Mouse (Mus musculus) spleen, adult 2 months (tissue): ENCODE measurements at regions not wholly inside any gene's neighbourhood (a gene's known extent, or its start where the extent isn't known, plus 50 kb on each side); places are given as distances from the start of the nearest gene placed in this dataset.

Experiments used
- DNase-seq, 2 experiments: peaks; one replicate each; pipeline versions ENCODE4 v3.0.0 to v3.0.0-alpha.2; 2012 to 2021; ENCODE audit warnings: low spot score in 2 of 2, low read depth in 1 of 2
- H3K27ac ChIP-seq: fragments of 200-500 bp; 2 replicates; pipeline ENCODE4 v1.5.1; 2012; ENCODE audit warnings: low read length, inconsistent platforms; ENCODE audit not compliant: insufficient read depth
- H3K27me3 ChIP-seq: fragments of 200-500 bp; 2 replicates; pipeline ENCODE4 v1.6.1; 2012; ENCODE audit warnings: mild to moderate bottlenecking, moderate library complexity, low read length, inconsistent platforms; ENCODE audit not compliant: control insufficient read depth, insufficient read depth
- H3K36me3 ChIP-seq: fragments of 200-500 bp; 2 replicates; pipeline ENCODE4 v1.6.1; 2012; ENCODE audit warnings: mild to moderate bottlenecking, low read length, inconsistent platforms; ENCODE audit not compliant: control insufficient read depth, insufficient read depth
- H3K4me1 ChIP-seq: fragments of 200-500 bp; 2 replicates; pipeline ENCODE4 v1.6.1; 2011; ENCODE audit warnings: inconsistent platforms; ENCODE audit not compliant: control insufficient read depth, insufficient read depth, insufficient read length
- H3K4me3 ChIP-seq: fragments of 200-500 bp; 2 replicates; pipeline ENCODE4 v1.5.1; 2011; ENCODE audit warnings: mild to moderate bottlenecking, inconsistent platforms; ENCODE audit not compliant: insufficient read depth, insufficient read length; ENCODE audit errors: extremely low read depth
- CTCF ChIP-seq: fragments of 200-500 bp; IDR thresholded peaks from 2 replicates; pipeline ENCODE4 v1.5.1; 2011; ENCODE audit warnings: mild to moderate bottlenecking, inconsistent platforms; ENCODE audit not compliant: insufficient read depth, insufficient read length, insufficient replicate concordance; ENCODE audit errors: extremely low read depth
- POLR2A ChIP-seq: fragments of 200-500 bp; IDR thresholded peaks from 2 replicates; pipeline ENCODE4 v1.6.1; 2011; ENCODE audit warnings: low read depth, low read length, inconsistent platforms
- WGBS: fragments of 180-500 bp; shearing (Covaris S2); methylation state at CpG from one replicate; pipeline ENCODE4 v1.1.7; 2018; 5-methylcytosine and 5-hydroxymethylcytosine counted together

DNA sequence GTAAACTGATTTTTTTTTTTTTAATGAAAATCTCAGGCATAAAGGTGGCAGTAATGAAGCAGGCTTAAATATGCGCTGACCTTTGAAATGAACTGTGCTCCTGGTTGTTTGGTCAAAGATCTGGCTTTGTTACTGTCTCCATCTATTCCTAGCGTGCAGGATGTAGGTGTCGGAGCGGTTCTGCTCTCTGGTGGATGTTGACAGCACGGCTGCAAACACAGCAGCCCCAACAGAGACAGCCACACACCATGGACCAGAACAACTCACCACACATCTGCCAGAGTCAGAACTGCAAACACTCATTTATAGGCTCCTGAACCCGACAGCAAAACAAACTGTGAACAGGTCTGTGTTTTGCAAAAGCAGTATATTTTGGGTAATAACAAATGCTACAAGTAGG lies 251.1 kb upstream of the Mms22l start:
- Histone ChIP-seq H3K27ac (no peak overlapping the region), H3K27me3 (no peaks in the 10 kb centered on the region), H3K4me1 (no peaks in the 10 kb centered on the region), H3K36me3 (no peaks in the 10 kb centered on the region), H3K4me3 (no peak overlapping the region)
- no peak for DNase-seq
- TF ChIP-seq POLR2A (no peak), CTCF (no peak)
- 70% methylated on average over 6 of the region's 6 CpGs for WGBS

DNA sequence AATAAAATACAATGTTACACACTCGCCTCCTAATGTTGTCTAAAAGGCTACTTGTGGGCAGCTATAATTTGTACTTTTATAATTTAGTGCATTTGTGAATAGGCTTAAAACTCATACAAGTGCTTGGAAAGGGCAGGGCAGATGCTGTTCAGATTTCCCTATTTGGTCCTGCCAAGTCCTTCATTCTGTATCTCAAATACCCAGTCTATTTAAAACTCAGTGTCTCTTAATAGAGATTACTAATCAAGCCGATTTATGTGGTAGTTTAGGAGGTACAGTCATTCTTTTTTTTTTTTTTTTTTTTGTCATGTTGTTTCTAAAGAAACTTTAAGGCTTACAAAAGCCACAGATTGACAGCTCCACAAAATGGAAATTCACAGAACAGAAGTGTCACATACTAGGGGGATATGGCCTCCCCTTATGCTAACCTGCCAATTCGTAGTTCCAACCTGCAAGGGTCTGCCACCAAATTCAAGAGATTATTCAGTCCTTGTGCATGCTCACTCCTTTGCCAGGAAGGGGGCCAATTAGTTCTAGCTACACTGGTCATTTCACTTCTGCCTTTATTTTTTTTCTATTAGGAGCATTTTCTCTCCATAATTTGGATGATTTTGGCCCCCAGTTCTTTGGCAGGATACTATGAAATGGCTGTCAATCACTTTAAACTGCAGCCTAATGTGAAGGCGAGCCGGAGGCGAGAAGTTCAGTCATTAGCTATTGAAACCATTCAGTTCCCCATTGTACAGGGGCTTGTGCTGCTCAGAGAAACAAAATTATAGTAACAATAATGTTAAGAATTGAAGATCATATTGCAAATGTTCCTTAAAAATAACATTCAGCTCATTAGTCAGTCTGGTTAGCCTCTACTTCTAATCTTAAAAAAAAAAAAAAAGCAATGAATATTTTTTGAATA lies 247.9 kb upstream of the Mms22l start:
- WGBS: 81% methylated on average over 6 of the region's 6 CpGs
- no peaks in the 10 kb centered on the region for H3K27me3 ChIP-seq
- H3K4me1 ChIP-seq: no peaks in the 10 kb centered on the region
- DNase-seq: no peak
- H3K36me3 ChIP-seq: no peaks in the 10 kb centered on the region
- no peak overlapping the region for H3K27ac ChIP-seq
- no peak for TF ChIP-seq POLR2A
- no peak for TF ChIP-seq CTCF
- no peak overlapping the region for H3K4me3 ChIP-seq

DNA sequence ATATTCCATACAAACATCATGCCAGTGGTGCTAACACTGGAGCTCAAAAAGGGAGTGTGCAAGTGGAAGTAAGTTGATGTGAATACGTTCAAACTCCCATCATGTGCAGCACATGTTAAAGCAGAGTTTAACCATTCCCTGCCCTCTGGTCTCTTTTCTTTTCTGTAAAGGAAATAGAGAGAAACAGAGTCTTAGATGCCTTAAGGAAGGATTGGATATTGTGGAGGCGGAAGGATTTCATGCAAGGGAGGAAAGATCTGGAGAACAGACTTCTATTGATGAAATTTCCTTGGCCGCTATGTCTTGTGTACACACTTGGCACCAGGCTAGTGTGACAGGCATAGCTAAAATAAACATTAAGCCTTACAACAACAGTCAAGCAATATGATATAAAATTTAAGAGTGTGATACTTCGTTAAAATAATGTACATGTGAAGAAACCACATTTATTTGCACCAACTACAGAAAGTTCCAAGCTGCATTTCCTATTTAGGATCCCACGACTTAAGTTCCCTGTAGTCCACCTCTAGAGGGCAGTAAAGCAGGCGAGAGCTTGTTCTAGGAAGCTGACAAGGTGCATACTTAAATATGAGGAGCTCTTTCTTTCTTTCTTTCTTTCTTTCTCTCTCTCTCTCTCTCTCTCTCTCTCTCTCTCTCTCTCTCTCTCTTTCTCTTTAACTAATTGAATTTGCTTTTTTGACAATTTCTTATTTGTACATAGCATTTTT lies 246.8 kb upstream of the Mms22l start:
- Histone ChIP-seq H3K36me3 (no peaks in the 10 kb centered on the region), H3K27me3 (no peaks in the 10 kb centered on the region), H3K27ac (no peak overlapping the region), H3K4me1 (no peaks in the 10 kb centered on the region), H3K4me3 (no peak overlapping the region)
- no peak for TF ChIP-seq POLR2A
- no peak for TF ChIP-seq CTCF
- whole genome bisulfite sequencing: 39% methylated on average over 6 of the region's 6 CpGs
- no peak for DNase-seq

DNA sequence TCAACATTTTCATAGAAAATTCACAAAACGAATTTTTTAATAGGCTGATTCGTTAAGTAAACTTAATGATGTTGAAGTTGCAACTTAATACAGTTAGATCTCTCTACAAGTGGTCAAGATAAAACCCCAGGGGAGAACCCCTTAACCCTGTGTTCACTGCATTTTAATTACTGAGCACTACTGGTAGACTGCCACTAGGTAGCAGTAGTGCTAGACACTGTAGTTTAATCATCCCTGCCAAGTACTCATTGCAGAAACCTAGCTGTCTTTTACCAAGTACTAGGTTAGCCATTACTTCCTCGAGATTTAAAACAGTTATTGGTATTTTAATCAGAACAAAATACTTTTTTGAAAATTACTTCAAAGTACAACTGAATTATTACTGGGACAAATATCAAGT lies 218.1 kb upstream of the Mms22l start:
- Histone ChIP-seq H3K27me3 (no peaks in the 10 kb centered on the region), H3K36me3 (no peaks in the 10 kb centered on the region), H3K27ac (no peak overlapping the region), H3K4me3 (no peak overlapping the region), H3K4me1 (no peaks in the 10 kb centered on the region)
- TF ChIP-seq CTCF: no peak
- TF ChIP-seq POLR2A: no peak
- WGBS: 45% methylated on average over 3 of the region's 3 CpGs
- no peak for DNase-seq
